Comparison of ENCODE assay signal across 11 mouse cellular contexts in genomic region chr12:74238056-74238455, GRCm38 (mm10).
DNase-seq lines count a peak whose midpoint lies in the region; ATAC-seq lines count a peak whose summit lies in the region.
"Had no signal": no experiment of that assay in that cellular context is flagged by ENCODE, and none has a peak within 500 bp of the region (broad histone marks: within the 10 kb centered on the region; RNA-seq: fewer than 3 reads in every experiment).

No protein-coding gene starts in this region.

- H3K36me3 ChIP-seq in midbrain, embryonic 15.5 days (replicated peaks) = 0 out of 2 replicates have a peak, but pooled peaks cover 2% of the 10 kb centered on the region
- H3K36me3 ChIP-seq: embryonic facial prominence, embryonic 15.5 days; heart, embryonic 13.5 days; liver, embryonic 12.5 days had no signal

- no peak overlapping the region for H3K27ac ChIP-seq in midbrain, embryonic 15.5 days
- H3K27ac ChIP-seq: embryonic facial prominence, embryonic 15.5 days; heart, embryonic 13.5 days; liver, embryonic 12.5 days had no signal

- H3K4me3 ChIP-seq in midbrain, embryonic 15.5 days = no peak overlapping the region
- H3K4me3 ChIP-seq: embryonic facial prominence, embryonic 15.5 days; heart, embryonic 13.5 days; liver, embryonic 12.5 days had no signal

- H3K9me3 ChIP-seq in midbrain, embryonic 15.5 days = no peaks in the 10 kb centered on the region
- H3K9me3 ChIP-seq: embryonic facial prominence, embryonic 15.5 days; heart, embryonic 13.5 days; liver, embryonic 12.5 days had no signal

- no peaks in the 10 kb centered on the region for H3K4me1 ChIP-seq in midbrain, embryonic 15.5 days
- H3K4me1 ChIP-seq: embryonic facial prominence, embryonic 15.5 days; heart, embryonic 13.5 days; liver, embryonic 12.5 days had no signal

- H3K27me3 ChIP-seq in midbrain, embryonic 15.5 days (replicated peaks) = no peaks in the 10 kb centered on the region
- H3K27me3 ChIP-seq: embryonic facial prominence, embryonic 15.5 days; heart, embryonic 13.5 days; liver, embryonic 12.5 days had no signal

- ATAC-seq in midbrain, embryonic 15.5 days (replicated peaks) = no peak
- ATAC-seq: liver, embryonic 12.5 days had no signal

- H3K9ac ChIP-seq in midbrain, embryonic 15.5 days = no peak overlapping the region
- H3K9ac ChIP-seq: embryonic facial prominence, embryonic 15.5 days; heart, embryonic 13.5 days; liver, embryonic 12.5 days had no signal

- WGBS in midbrain, embryonic 15.5 days = 72% methylated on average over 7 of the region's 7 CpGs

- no peak overlapping the region for H3K4me2 ChIP-seq in midbrain, embryonic 15.5 days
- H3K4me2 ChIP-seq: embryonic facial prominence, embryonic 15.5 days; heart, embryonic 13.5 days; liver, embryonic 12.5 days had no signal

- DNase-seq in Muller cell, postnatal 12 days (ENCODE audit: inconsistent ontology term) = peak; percentile 80
- DNase-seq in brain, adult 2 months (ENCODE audit: low read depth, low spot score) = peak; percentile 87
- DNase-seq in frontal cortex, adult 2 months (ENCODE audit: extremely low spot score in 1 of 2, low spot score in 1 of 2) = peak; percentile 34 to 61
- peak; percentile 57 for DNase-seq in left cerebral cortex, adult 11 months (ENCODE audit: low spot score)
- no peak for DNase-seq in adrenal gland, postnatal 4 days (ENCODE audit: low spot score in 2 of 2)
- DNase-seq in retina, postnatal 1 day = no peak
- DNase-seq: lung, postnatal 4 days had no signal

Comparison
In these comparisons a context has a peak if more than half of its experiments do, and no peak if none do; other contexts are left out.
1. DNase-seq: peak in Muller cell, postnatal 12 days (single experiment), brain, adult 2 months (single experiment), frontal cortex, adult 2 months (2 of 2) and left cerebral cortex, adult 11 months (single experiment); none in adrenal gland, postnatal 4 days (0 of 2) and retina, postnatal 1 day (single experiment).